Mouse (Mus musculus) embryonic facial prominence, embryonic 12.5 days (tissue): ENCODE measurements around the gene Pdhb. TPM values are rescaled to one million over a fixed set of nuclear protein-coding genes. Genes with fewer than 3 reads are reported as not detected.
"Not testable (repeated sequence)": the region's sequence is repeated elsewhere in the genome, so short reads cannot be mapped to it uniquely, and the experiment has no call there.

Experiments
- ATAC-seq: fragments of 200-750 bp; cut with Nextera tagmentation; 2 replicates; pipeline ENCODE4 v1.8.0; 2017; ENCODE audit not compliant: insufficient number of reproducible peaks, insufficient read depth, low FRiP score, low TSS enrichment
- H3K27ac ChIP-seq: fragments of 300-500 bp; sonication (generic); 2 replicates; pipeline ENCODE4 v1.5.1; 2016; ENCODE audit warnings: mild to moderate bottlenecking
- H3K27me3 ChIP-seq: fragments of 300-500 bp; sonication (generic); 2 replicates; pipeline ENCODE4 v1.6.1; 2016; ENCODE audit warnings: mild to moderate bottlenecking, moderate library complexity
- H3K36me3 ChIP-seq: fragments of 300-500 bp; sonication (generic); 2 replicates; pipeline ENCODE4 v1.6.1; 2016; ENCODE audit warnings: mild to moderate bottlenecking
- H3K4me1 ChIP-seq: fragments of 300-500 bp; sonication (generic); 2 replicates; pipeline ENCODE4 v1.6.1; 2016
- H3K4me2 ChIP-seq: fragments of 300-500 bp; sonication (generic); replicated peaks from 2 replicates; pipeline ENCODE4 v1.6.1; 2016; ENCODE audit warnings: mild to moderate bottlenecking, moderate library complexity
- H3K4me3 ChIP-seq: fragments of 300-500 bp; sonication (generic); 2 replicates; pipeline ENCODE4 v1.5.1; 2016; ENCODE audit warnings: mild to moderate bottlenecking
- H3K9ac ChIP-seq: fragments of 300-500 bp; sonication (generic); 2 replicates; pipeline ENCODE4 v1.6.1; 2016; ENCODE audit warnings: mild to moderate bottlenecking, moderate library complexity
- H3K9me3 ChIP-seq: fragments of 300-500 bp; sonication (generic); 2 replicates; pipeline ENCODE4 v1.6.1; 2016; ENCODE audit warnings: mild to moderate bottlenecking, moderate library complexity
- WGBS: fragments of 180-500 bp; shearing (Covaris S2); methylation state at CpG from one replicate; pipeline ENCODE4 v1.1.7; 2016; 5-methylcytosine and 5-hydroxymethylcytosine counted together
- polyA plus RNA-seq: library from polyadenylated mRNA; unstranded; fragments of >200 nt; fragmentation: Nextera tagmentation; extraction: Ambion mirVana; gene quantifications from 2 replicates; pipeline ENCODE4 v1.2.1, GENCODE M21; 2016

Pdhb gene
- polyA plus RNA-seq, 1 experiment from 2014 or later: 198 TPM

- WGBS: 65% methylated on average over 7 of the region's 7 CpGs
- Histone ChIP-seq H3K4me3 (no peak overlapping the region), H3K9ac (no peak overlapping the region), H3K4me2 (no peak overlapping the region), H3K4me1 (no peaks in the 10 kb centered on the region), H3K9me3 (no peaks in the 10 kb centered on the region), H3K27me3 (no peaks in the 10 kb centered on the region), H3K27ac (no peak overlapping the region), H3K36me3 (no peaks in the 10 kb centered on the region)
- ATAC-seq: no peak
These were observed 48.6 kb downstream of the Pdhb start for GRCm38 (mm10) chr14:8124046-8124881.

GRCm38 (mm10) chr14:8123611-8124010 is 49.2 kb downstream of the Pdhb start:
- H3K9ac ChIP-seq, ATAC-seq, H3K9me3 ChIP-seq, H3K27ac ChIP-seq, H3K36me3 ChIP-seq, H3K4me3 ChIP-seq, H3K4me1 ChIP-seq, H3K27me3 ChIP-seq, H3K4me2 ChIP-seq: not testable (repeated sequence)
- 94% methylated on average over 10 of the region's 10 CpGs for WGBS

- WGBS: 88% methylated on average over 7 of the region's 7 CpGs
- ATAC-seq: no peak
- Histone ChIP-seq H3K9ac (no peak overlapping the region), H3K4me1 (no peaks in the 10 kb centered on the region), H3K4me3 (no peak overlapping the region), H3K36me3 (no peaks in the 10 kb centered on the region), H3K27ac (no peak overlapping the region), H3K27me3 (no peaks in the 10 kb centered on the region), H3K9me3 (no peaks in the 10 kb centered on the region), H3K4me2 (no peak overlapping the region)
These were observed 49.7 kb downstream of the Pdhb start for GRCm38 (mm10) chr14:8123141-8123540.

- H3K27ac ChIP-seq: no peak overlapping the region
- WGBS: 78% methylated on average over 3 of the region's 3 CpGs
- no peak overlapping the region for H3K9ac ChIP-seq
- no peak overlapping the region for H3K4me2 ChIP-seq
- no peaks in the 10 kb centered on the region for H3K36me3 ChIP-seq
- no peaks in the 10 kb centered on the region for H3K9me3 ChIP-seq
- H3K27me3 ChIP-seq: no peaks in the 10 kb centered on the region
- no peak overlapping the region for H3K4me3 ChIP-seq
- H3K4me1 ChIP-seq: no peaks in the 10 kb centered on the region
- no peak for ATAC-seq
These were observed 52.9 kb downstream of the Pdhb start for GRCm38 (mm10) chr14:8119904-8120303.

GRCm38 (mm10) chr14:8119454-8119853 is 53.4 kb downstream of the Pdhb start:
- Histone ChIP-seq H3K27me3 (no peaks in the 10 kb centered on the region), H3K27ac (no peak overlapping the region), H3K4me1 (no peaks in the 10 kb centered on the region), H3K4me2 (no peak overlapping the region), H3K9ac (no peak overlapping the region), H3K36me3 (no peaks in the 10 kb centered on the region), H3K9me3 (no peaks in the 10 kb centered on the region), H3K4me3 (no peak overlapping the region)
- no peak for ATAC-seq
- WGBS: 93% methylated on average over 5 of the region's 5 CpGs

GRCm38 (mm10) chr14:8117371-8117770 is 55.5 kb downstream of the Pdhb start:
- H3K36me3 ChIP-seq: no peaks in the 10 kb centered on the region
- H3K9ac ChIP-seq: no peak overlapping the region
- no peak overlapping the region for H3K27ac ChIP-seq
- no peak overlapping the region for H3K4me2 ChIP-seq
- ATAC-seq: no peak
- H3K27me3 ChIP-seq: no peaks in the 10 kb centered on the region
- 89% methylated on average over 2 of the region's 2 CpGs for WGBS
- no peak overlapping the region for H3K4me3 ChIP-seq
- H3K4me1 ChIP-seq: no peaks in the 10 kb centered on the region
- H3K9me3 ChIP-seq: no peaks in the 10 kb centered on the region

Other genes with a start within 250 kb of the Pdhb start
- gene Gm45521, start 215.7 kb downstream of the Pdhb start, polyA plus RNA-seq: not detected in 2 replicates
- 0.09 TPM in 1 of 2 replicates, not detected in the other for gene Dnase1l3, start 178.5 kb downstream of the Pdhb start, polyA plus RNA-seq
- gene Abhd6, start 170.1 kb downstream of the Pdhb start, polyA plus RNA-seq: 21.4 and 22.0 TPM in 2 replicates
- gene Rpp14, start 92.7 kb downstream of the Pdhb start, polyA plus RNA-seq: 55.5 and 56.4 TPM in 2 replicates
- gene Pxk, start 74.8 kb downstream of the Pdhb start, polyA plus RNA-seq: 30.0 and 30.3 TPM in 2 replicates
- gene Kctd6, start 41.1 kb upstream of the Pdhb start, polyA plus RNA-seq: 14.0 and 17.8 TPM in 2 replicates
- gene Acox2, start 86.3 kb upstream of the Pdhb start, polyA plus RNA-seq: not detected in 2 replicates
- gene Fam107a, start 145.0 kb upstream of the Pdhb start, polyA plus RNA-seq: 1.9 and 2.2 TPM in 2 replicates
- 0.26 and 0.36 TPM in 2 replicates for gene Oit1, start 205.7 kb upstream of the Pdhb start, polyA plus RNA-seq